In genomic region chr12:66470868-66471267, GRCm38 (mm10) we compare ENCODE assay signal across 10 mouse cellular contexts.
DNase-seq lines count a peak whose midpoint lies in the region; ATAC-seq lines count a peak whose summit lies in the region.
"Had no signal": no experiment of that assay in that cellular context is flagged by ENCODE, and none has a peak within 500 bp of the region (broad histone marks: within the 10 kb centered on the region; RNA-seq: fewer than 3 reads in every experiment).

No protein-coding gene starts in this region.

- intact Hi-C loops in gastrocnemius, postnatal 36 days (cut with DNase I) = no loop called here

- no peaks in the 10 kb centered on the region for H3K4me1 ChIP-seq in hindbrain, embryonic 11.5 days (replicated peaks; ENCODE audit: control insufficient read depth, insufficient read depth, low read length)
- peaks cover 15% of the 10 kb centered on the region; the same call in 1 of the 2 replicates for H3K4me1 ChIP-seq in hindbrain, embryonic 10.5 days (replicated peaks)
- peaks cover 8% of the 10 kb centered on the region for H3K4me1 ChIP-seq in forebrain, embryonic 12.5 days
- H3K4me1 ChIP-seq: liver, embryonic 15.5 days had no signal

- peak; percentile 82 for ATAC-seq in hindbrain, embryonic 11.5 days (ENCODE audit: low FRiP score)
- ATAC-seq in forebrain, embryonic 12.5 days (ENCODE audit: low FRiP score) = peak; percentile 68

- no peak overlapping the region for H3K4me2 ChIP-seq in hindbrain, embryonic 11.5 days (replicated peaks; ENCODE audit: low read depth, low read length)
- H3K4me2 ChIP-seq in forebrain, embryonic 12.5 days = peak overlapping the region; percentile 35
- H3K4me2 ChIP-seq: liver, embryonic 15.5 days had no signal

- H3K9me3 ChIP-seq in hindbrain, embryonic 11.5 days (ENCODE audit: control insufficient read depth, low read length) = no peaks in the 10 kb centered on the region
- no peaks in the 10 kb centered on the region for H3K9me3 ChIP-seq in hindbrain, embryonic 10.5 days
- no peaks in the 10 kb centered on the region for H3K9me3 ChIP-seq in forebrain, embryonic 12.5 days
- H3K9me3 ChIP-seq: liver, embryonic 15.5 days had no signal

- DNase-seq in hindbrain, embryonic 11.5 days (ENCODE audit: low spot score) = peak; percentile 10
- DNase-seq in hindbrain, embryonic 10.5 days (ENCODE audit: low spot score) = no peak
- peak; percentile 51 for DNase-seq in 3T3-L1 (ENCODE audit: low read depth, low spot score)
- DNase-seq in layer of hippocampus, adult 9-11 months = peak; percentile 18
- DNase-seq in gastrocnemius, postnatal 36 days = no peak
- no peak for DNase-seq in cerebellum, adult 18-20 months
- no peak for DNase-seq in spleen, postnatal 36 days (ENCODE audit: low spot score in 2 of 2)
- DNase-seq: kidney, postnatal 14 days had no signal

- H3K27ac ChIP-seq in hindbrain, embryonic 11.5 days (ENCODE audit: low read depth, low read length) = no peak overlapping the region
- H3K27ac ChIP-seq in hindbrain, embryonic 10.5 days = no peak overlapping the region
- no peak overlapping the region for H3K27ac ChIP-seq in forebrain, embryonic 12.5 days
- H3K27ac ChIP-seq: liver, embryonic 15.5 days had no signal

- no peak overlapping the region for H3K9ac ChIP-seq in hindbrain, embryonic 11.5 days (ENCODE audit: low read depth, low read length)
- H3K9ac ChIP-seq in forebrain, embryonic 12.5 days = no peak overlapping the region
- H3K9ac ChIP-seq: liver, embryonic 15.5 days had no signal

- H3K36me3 ChIP-seq in hindbrain, embryonic 11.5 days (ENCODE audit: control insufficient read depth, insufficient read depth, low read length) = no peaks in the 10 kb centered on the region
- no peaks in the 10 kb centered on the region for H3K36me3 ChIP-seq in hindbrain, embryonic 10.5 days
- no peaks in the 10 kb centered on the region for H3K36me3 ChIP-seq in forebrain, embryonic 12.5 days (replicated peaks)
- H3K36me3 ChIP-seq: liver, embryonic 15.5 days had no signal

- WGBS in hindbrain, embryonic 11.5 days = 42% methylated on average over 4 of the region's 4 CpGs
- WGBS in hindbrain, embryonic 10.5 days = 49% methylated on average over 4 of the region's 4 CpGs
- WGBS in forebrain, embryonic 12.5 days = 16% methylated on average over 4 of the region's 4 CpGs

- no peak overlapping the region for H3K4me3 ChIP-seq in hindbrain, embryonic 11.5 days (ENCODE audit: low read depth, low read length)
- no peak overlapping the region for H3K4me3 ChIP-seq in hindbrain, embryonic 10.5 days
- no peak overlapping the region for H3K4me3 ChIP-seq in forebrain, embryonic 12.5 days (replicated peaks)
- H3K4me3 ChIP-seq: liver, embryonic 15.5 days had no signal

- H3K27me3 ChIP-seq in hindbrain, embryonic 11.5 days (ENCODE audit: control insufficient read depth, insufficient read depth, low read length) = no peaks in the 10 kb centered on the region
- H3K27me3 ChIP-seq in hindbrain, embryonic 10.5 days (ENCODE audit: insufficient read depth, poor library complexity, severe bottlenecking) = no peaks in the 10 kb centered on the region
- no peaks in the 10 kb centered on the region for H3K27me3 ChIP-seq in forebrain, embryonic 12.5 days
- H3K27me3 ChIP-seq: liver, embryonic 15.5 days had no signal

Comparison
In these comparisons a context has a peak if more than half of its experiments do, and no peak if none do; other contexts are left out.
1. DNase-seq: peak in hindbrain, embryonic 11.5 days (single experiment), 3T3-L1 (single experiment) and layer of hippocampus, adult 9-11 months (single experiment); none in hindbrain, embryonic 10.5 days (single experiment), gastrocnemius, postnatal 36 days (0 of 2), cerebellum, adult 18-20 months (0 of 2) and spleen, postnatal 36 days (0 of 2).